Mouse (Mus musculus): Measurements from ENCODE around the gene Olfr1359.
A peak's percentile ranks its signal among the peaks of the same experiment; 100 is the strongest.
"Not testable (repeated sequence)": the region's sequence is repeated elsewhere in the genome, so short reads cannot be mapped to it uniquely, and the experiment has no call there.

Olfr1359 gene

DNA sequence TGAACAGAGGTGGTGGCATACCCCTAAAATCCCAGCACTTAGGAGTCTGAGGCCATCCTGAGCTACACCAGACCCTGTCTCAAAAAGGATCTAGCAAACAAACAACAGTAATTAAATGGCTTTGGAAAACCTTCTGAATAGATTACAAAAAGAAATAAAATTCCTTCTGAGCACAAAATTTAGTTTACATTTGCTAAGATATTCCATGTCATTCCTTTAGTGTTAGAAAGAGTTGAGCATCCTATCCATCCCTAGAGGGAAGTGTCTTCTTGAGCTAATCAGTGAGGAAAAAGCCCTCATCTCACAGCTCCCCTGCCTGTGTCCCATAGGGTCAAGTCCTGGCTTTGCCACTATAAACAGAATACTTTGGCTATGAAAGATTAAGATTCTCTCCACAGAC, at the start of gene Olfr1359:
Olfr1359 (plus strand) TSS at position 301 of the 400 bp plus-strand sequence.
- DNase-seq (ENCODE audit: low read depth, low spot score), result no peak

DNA sequence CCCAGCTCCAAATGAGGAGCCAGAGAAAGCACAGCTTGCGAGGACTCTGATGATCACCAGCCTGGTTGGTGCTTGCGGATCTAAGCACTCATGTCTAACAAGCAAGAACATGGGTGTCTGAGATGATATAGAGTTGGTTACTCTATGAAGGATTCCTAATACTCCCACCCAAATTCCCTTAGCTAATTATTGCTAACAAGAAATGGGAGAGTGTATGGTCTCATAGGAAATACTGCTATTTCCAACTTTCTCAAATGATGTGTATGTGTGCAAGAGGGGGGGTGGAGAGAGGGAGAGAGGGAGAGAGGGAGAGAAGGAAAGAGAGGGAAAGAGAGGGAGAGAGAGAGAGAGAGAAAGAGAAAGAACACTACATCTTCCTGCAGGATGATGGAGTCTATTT, 34.6 kb upstream of the Olfr1359 start, which contains the start of gene Olfr1361:
Olfr1361 (minus strand) TSS at position 101 of the 400 bp plus-strand sequence.
- no peak for DNase-seq (ENCODE audit: low read depth, low spot score)

DNA sequence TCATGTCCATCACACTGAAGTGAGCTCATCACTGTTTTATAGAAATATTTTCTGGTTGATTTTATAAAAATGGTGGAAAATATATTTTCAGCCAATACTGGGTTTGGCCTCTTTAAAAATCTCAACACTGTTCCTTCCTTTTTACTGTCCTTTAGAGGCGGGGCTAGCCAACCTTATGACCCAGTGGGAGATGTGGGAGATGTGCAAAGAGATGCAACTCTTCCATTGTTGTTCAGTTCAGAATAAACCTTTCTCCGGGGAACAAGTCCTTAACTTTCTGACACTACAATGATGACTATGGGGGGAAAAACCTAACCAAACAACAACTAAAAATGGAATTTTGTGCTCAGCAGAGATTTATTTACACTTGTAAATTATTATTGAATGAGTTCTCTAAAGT, 20.6 kb upstream of the Olfr1359 start, which contains the start of gene Olfr1360:
Olfr1360 (minus strand) TSS at position 101 of the 400 bp plus-strand sequence.
- DNase-seq (ENCODE audit: low read depth, low spot score), result no peak

DNA sequence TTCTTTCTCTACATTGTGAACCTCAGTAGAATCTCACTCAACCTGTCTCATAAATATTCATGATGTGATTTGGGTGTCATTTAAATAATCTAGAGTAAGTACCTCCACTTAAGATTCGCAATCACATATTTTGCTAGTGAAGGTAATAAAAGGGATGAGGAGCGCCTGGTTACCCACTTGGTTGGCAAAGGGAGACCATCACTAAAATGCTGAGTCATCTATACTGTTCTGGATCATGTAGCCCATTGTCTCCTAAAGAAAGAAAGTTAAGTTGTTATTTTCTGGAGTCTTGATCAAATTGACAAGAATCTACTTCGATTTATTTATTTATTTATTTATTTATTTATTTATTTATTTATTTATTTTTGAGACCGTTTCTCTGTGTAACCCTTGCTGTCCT, 8.8 kb downstream of the Olfr1359 start:
- no peak for DNase-seq (ENCODE audit: low read depth, low spot score)

DNA sequence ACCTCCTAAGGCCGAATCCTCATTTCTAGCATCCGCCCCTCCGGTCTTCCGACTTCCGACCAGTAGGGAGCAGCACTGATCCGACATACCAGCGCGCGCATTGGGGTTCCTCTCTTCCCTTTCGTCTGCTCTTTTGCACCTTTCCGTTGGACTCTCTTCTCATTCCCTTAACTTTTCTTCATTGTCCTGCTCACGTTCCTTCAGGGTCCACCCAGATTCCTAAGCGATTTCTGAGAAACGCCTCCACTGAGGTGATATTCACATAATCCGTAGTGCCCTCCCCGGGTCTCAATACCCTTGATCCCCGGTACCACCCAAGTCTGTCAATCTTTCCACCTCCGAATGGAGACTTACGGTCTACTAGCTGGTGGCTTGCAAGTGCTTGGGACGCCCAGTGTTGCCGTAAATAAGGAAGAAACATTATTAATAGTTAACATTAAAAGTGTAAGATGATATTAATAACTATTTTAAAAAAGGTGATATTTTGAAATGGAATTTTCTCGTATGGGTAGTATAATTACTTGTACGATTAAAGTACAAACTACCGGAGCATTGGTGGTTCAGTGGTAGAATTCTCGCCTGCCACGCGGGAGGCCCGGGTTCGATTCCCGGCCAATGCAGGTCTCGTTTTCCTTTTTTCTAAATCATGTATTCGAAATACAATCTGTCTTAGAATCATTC, 12.3 kb downstream of the Olfr1359 start:
- DNase-seq (ENCODE audit: low read depth, low spot score), result no peak

- DNase-seq (ENCODE audit: low read depth, low spot score), result no peak
These were observed 13.1 kb downstream of the Olfr1359 start for GRCm38 (mm10) chr13:21710821-21711525.

GRCm38 (mm10) chr13:21711698-21712097, 13.8 kb downstream of the Olfr1359 start:
- DNase-seq (ENCODE audit: low read depth, low spot score), result no peak

- no peak for DNase-seq (ENCODE audit: low read depth, low spot score)
These were observed 16.8 kb downstream of the Olfr1359 start for GRCm38 (mm10) chr13:21714725-21715124.

DNA sequence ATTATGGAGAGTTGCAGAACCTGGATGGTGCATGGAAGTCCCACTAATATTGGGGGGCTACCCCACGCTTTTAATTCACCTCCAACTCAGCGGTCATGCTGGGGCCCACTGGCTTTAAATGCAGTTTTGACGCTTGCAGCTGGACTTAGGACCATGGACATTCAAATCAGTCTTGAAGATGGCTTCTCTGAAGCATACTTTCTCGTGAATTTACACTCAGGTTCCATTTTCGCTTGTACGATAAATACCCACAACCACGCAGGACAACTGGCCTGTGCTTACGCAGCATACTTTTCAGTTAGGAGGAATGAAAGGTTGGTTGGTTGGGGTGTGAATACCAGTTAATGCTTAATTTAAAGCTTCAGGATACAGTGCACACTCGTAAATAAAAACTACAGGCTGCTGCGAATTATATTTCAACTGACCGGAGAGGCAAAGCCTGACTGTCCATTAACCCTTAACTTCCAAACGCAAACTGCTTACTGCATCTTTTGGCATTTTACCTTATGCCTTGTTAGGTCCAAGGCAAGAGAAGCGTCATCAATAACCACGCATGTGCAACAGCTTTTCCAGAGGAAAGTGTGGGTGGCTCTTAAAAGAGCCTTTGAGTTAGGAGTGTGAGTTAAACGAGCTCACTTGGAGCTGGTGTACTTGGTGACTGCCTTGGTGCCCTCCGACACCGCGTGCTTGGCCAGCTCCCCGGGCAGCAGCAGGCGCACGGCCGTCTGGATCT, 17.4 kb downstream of the Olfr1359 start:
- DNase-seq (ENCODE audit: low read depth, low spot score), result no peak

GRCm38 (mm10) chr13:21715864-21716539, 18.1 kb downstream of the Olfr1359 start, which contains the start of the genes Hist1h2bl and Hist1h2ai:
Hist1h2bl (minus strand) TSS chr13:21716143.
Hist1h2ai (plus strand) TSS chr13:21716422.
- DNase-seq (ENCODE audit: low read depth, low spot score), result peak; percentile 94

DNA sequence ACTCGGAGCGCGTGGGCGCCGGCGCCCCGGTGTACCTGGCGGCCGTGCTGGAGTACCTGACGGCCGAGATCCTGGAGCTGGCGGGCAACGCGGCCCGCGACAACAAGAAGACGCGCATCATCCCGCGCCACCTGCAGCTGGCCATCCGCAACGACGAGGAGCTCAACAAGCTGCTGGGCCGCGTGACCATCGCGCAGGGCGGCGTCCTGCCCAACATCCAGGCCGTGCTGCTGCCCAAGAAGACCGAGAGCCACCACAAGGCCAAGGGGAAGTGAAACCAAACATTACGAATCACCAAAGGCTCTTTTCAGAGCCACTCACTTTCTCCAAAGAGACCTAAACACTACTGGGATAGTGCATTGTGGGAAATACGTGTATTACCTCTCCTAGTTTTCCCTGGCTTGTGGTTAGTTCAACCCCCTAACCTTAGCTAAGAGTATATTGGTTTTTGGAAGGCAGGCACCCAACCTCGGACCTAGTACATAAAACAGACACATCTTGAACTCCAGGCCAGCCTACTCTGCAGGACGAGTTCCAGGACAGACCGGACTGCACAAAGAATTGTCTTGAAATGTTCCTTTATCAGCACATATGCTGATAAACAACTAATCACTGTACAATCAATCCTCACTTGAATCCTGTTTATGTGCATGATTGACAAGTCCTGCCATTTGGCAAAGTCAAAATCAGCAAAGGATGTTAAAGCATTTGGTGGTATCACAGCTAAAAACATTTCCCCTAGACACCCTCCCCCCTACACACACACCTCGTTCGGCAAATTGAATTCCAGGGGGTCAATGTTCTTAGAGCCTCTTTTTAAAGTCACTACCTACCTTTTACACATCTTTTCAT, 18.9 kb downstream of the Olfr1359 start:
- DNase-seq (ENCODE audit: low read depth, low spot score), result not testable (repeated sequence)

- peak; percentile 90 for DNase-seq (ENCODE audit: low read depth, low spot score)
These were observed 19.8 kb downstream of the Olfr1359 start, which contains the start of gene Hist1h3h for GRCm38 (mm10) chr13:21717397-21718357. Hist1h3h (plus strand) TSS chr13:21717659.

GRCm38 (mm10) chr13:21718381-21719080, 20.6 kb downstream of the Olfr1359 start:
- DNase-seq (ENCODE audit: low read depth, low spot score), result no peak

GRCm38 (mm10) chr13:21721107-21721756, 23.3 kb downstream of the Olfr1359 start:
- DNase-seq (ENCODE audit: low read depth, low spot score), result not testable (repeated sequence)

GRCm38 (mm10) chr13:21721757-21722372, 24.0 kb downstream of the Olfr1359 start, which contains the start of gene Hist1h2bm:
Hist1h2bm (plus strand) TSS chr13:21722044.
- peak; percentile 90 for DNase-seq (ENCODE audit: low read depth, low spot score)

- no peak for DNase-seq (ENCODE audit: low read depth, low spot score)
These were observed 24.5 kb downstream of the Olfr1359 start for GRCm38 (mm10) chr13:21722373-21722925.
